Mouse (Mus musculus): Measurements from ENCODE around the gene Lipt1. TPM values are rescaled to one million over a fixed set of nuclear protein-coding genes. Genes with fewer than 3 reads are reported as not detected.

The Lipt1 gene
- polyA plus RNA-seq, 1 experiment from 2014 or later, result 7.8 TPM

DNA sequence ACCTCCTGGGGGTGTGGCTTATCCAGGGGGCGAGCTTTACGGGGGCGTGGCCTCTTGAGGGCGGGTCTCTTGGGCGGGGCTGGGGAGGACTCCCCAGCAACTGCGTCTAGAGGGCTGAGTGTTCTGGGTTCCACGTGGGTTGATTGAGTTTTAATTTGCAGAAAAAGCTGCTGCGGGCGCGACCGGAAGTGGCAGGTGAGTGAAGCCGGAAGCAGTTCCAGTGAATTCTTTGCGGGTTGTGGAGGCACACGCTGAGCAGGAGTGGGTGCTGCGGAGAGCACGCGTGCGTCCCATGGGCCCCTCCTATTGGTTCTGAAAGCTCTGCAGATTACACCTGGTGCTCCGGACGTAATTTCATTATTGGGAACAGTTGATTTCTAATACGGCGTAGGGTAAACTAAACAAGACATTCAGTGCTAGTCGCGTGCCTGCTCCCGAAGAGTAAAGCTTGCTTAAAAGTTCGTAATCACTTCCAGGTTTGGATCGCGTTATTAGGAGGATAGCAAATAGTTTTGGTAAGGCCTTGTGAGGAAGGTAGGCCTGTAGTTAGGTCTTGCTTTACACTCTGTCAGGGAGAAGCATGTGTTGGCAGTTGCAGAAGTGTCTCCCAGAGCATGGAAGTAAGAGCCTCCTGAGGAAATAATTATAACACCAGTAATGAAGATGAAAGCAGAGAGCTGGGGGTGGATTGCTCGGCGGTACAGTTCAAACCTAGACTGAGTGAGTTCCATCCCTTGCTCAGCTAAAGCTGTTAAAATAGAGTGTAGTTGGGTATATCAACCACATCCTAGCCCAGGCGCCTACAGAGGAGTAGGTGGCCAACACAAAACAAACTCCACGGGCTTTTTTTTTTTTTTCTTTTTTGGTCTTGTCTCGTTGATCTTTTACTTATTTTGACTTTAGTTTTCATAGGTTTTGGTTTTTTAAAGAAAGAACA is 861 bp downstream of the Lipt1 start:
- peaks cover 24% of the 10 kb centered on the region for H3K36me3 ChIP-seq
- H3K4me1 ChIP-seq, result peaks cover 10% of the 10 kb centered on the region; the same call in 1 of the 2 replicates
- H3K4me3 ChIP-seq, result peak overlapping the region; percentile 67
- H3K9me3 ChIP-seq, result no peaks in the 10 kb centered on the region
- peak overlapping the region; percentile 77 for H3K4me2 ChIP-seq
- ATAC-seq (ENCODE audit: borderline replicate concordance, extremely low read depth, low FRiP score, low TSS enrichment), result peak; percentile 93
- H3K9ac ChIP-seq, result peak overlapping the region; percentile 32
- 5% methylated on average over 33 of the region's 33 CpGs for WGBS
- H3K27me3 ChIP-seq, result 0 out of 2 replicates have a peak, but pooled peaks cover 4% of the 10 kb centered on the region
- peak overlapping the region; percentile 90 for H3K27ac ChIP-seq

DNA sequence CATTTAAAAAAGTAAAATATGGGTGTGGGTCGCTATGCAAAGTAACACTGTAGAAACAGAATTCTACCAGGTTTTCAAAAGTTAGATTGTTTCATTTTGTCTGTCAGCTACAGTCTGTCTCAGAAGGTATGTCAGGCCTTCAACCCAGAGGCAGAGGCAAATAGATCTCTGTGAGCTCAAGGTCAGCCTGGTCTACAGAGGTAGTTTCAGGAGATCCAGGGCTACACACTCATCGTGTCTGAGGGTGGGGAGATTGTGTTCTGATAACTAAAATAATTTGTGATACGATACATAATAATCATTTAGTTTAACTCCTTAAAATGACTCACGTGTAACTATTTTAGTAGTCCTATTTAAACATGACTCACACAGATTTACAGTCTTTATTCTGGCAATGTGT is 1.6 kb downstream of the Lipt1 start:
- no peak for ATAC-seq (ENCODE audit: borderline replicate concordance, extremely low read depth, low FRiP score, low TSS enrichment)
- Histone ChIP-seq H3K9ac (peak overlapping the region; percentile 32; the same call in 1 of the 2 replicates), H3K27ac (no peak overlapping the region), H3K27me3 (0 out of 2 replicates have a peak, but pooled peaks cover 4% of the 10 kb centered on the region), H3K4me3 (peak overlapping the region; percentile 67; the same call in 1 of the 2 replicates), H3K4me1 (peaks cover 10% of the 10 kb centered on the region; the same call in 1 of the 2 replicates), H3K4me2 (peak overlapping the region; percentile 77), H3K9me3 (no peaks in the 10 kb centered on the region), H3K36me3 (peaks cover 31% of the 10 kb centered on the region)
- 85% methylated on average over 4 of the region's 4 CpGs for WGBS

DNA sequence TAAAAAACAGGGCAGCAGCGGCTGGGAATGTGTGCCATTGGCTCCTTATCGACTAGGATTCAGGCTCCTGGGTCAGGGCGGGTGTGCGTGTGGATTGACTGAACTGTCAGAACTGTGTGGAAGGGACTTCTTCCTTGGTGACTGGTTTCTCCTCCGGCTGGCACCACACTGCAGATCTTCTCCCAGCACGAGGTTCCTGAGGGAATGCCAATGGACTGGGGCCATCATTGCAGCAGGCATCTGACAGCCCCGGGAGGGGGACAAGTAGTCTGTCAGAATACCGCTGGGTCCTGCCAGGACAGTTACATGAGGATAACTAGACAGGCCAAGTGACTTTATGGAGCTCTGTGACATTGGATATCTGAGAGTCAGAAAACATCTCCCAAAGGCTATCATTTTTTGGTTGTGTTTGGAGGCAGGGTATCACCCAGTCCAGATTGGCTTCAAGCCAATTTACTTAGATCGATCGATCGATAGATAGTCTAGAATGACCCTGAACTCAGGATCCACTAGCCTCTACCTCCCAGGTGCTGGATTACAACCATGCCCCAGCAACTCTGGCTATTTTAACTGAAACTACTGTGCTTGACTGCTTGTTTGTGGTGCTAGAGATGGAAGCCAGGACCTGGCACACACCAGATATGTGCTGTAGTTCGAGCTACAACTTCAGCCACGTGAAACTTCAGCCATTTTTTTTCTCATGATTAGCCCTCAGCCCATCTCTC is 6.4 kb downstream of the Lipt1 start:
- no peak for ATAC-seq (ENCODE audit: borderline replicate concordance, extremely low read depth, low FRiP score, low TSS enrichment)
- no peak overlapping the region for H3K4me3 ChIP-seq
- H3K36me3 ChIP-seq, result peaks cover 53% of the 10 kb centered on the region
- H3K4me1 ChIP-seq, result 0 out of 2 replicates have a peak, but pooled peaks cover 4% of the 10 kb centered on the region
- H3K9me3 ChIP-seq, result no peaks in the 10 kb centered on the region
- WGBS, result 90% methylated on average over 13 of the region's 13 CpGs
- no peaks in the 10 kb centered on the region for H3K27me3 ChIP-seq
- no peak overlapping the region for H3K9ac ChIP-seq
- H3K27ac ChIP-seq, result no peak overlapping the region
- no peak overlapping the region for H3K4me2 ChIP-seq

DNA sequence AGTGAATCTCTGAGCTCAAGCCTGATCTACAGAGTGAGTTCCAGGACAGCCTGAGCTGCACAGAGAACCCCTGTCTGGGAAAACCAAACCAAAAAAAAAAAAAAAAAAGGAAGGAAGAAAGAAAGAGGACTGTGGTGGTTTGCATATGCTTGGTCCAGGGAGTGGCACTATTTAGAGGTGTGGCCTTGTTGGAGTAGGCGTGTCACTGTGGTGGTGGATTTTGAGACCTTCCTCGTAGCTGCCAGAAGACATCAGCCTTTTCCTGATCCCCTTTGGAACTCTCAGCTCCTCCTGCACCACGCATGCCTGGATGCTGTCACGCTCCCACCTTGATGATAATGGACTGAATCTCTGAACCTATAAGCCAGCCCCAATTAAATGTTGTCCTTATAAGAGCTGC is 11.9 kb downstream of the Lipt1 start:
- WGBS, result 81% methylated on average over 4 of the region's 4 CpGs

DNA sequence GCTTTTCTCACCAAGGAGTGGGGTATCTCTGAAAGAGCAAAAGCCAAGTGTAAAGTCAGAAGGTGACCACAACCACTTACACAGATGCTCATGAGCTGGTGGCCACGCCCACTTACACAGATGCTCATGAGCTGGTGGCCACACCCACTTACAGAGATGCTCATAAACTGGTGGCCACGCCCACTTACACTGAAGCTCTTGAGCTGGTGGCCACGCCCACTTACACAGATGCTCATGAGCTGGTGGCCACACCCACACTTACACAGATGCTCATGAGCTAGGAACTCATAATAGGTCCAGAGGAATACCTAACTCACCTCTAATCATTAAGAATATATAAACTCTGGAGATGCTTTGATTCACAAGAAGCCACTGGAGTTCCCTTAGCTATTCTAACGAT is 12.9 kb downstream of the Lipt1 start:
- WGBS, result 69% methylated on average over 4 of the region's 4 CpGs
- H3K4me3 ChIP-seq, result no peak overlapping the region
- H3K9ac ChIP-seq, result no peak overlapping the region
- H3K27ac ChIP-seq, result no peak overlapping the region
- peaks cover 27% of the 10 kb centered on the region for H3K36me3 ChIP-seq
- no peaks in the 10 kb centered on the region for H3K9me3 ChIP-seq
- no peak for ATAC-seq (ENCODE audit: borderline replicate concordance, extremely low read depth, low FRiP score, low TSS enrichment)
- no peak overlapping the region for H3K4me2 ChIP-seq
- H3K27me3 ChIP-seq, result no peaks in the 10 kb centered on the region
- peaks cover 6% of the 10 kb centered on the region for H3K4me1 ChIP-seq

More for the DNA sequence above, 11.9 kb downstream of the Lipt1 start:
- Histone ChIP-seq H3K27me3 (no peaks in the 10 kb centered on the region), H3K4me1 (no peaks in the 10 kb centered on the region), H3K9ac (no peak overlapping the region), H3K4me2 (no peak overlapping the region), H3K9me3 (no peaks in the 10 kb centered on the region), H3K27ac (no peak overlapping the region), H3K36me3 (peaks cover 33% of the 10 kb centered on the region), H3K4me3 (no peak overlapping the region)
- no peak for ATAC-seq (ENCODE audit: borderline replicate concordance, extremely low read depth, low FRiP score, low TSS enrichment)

DNA sequence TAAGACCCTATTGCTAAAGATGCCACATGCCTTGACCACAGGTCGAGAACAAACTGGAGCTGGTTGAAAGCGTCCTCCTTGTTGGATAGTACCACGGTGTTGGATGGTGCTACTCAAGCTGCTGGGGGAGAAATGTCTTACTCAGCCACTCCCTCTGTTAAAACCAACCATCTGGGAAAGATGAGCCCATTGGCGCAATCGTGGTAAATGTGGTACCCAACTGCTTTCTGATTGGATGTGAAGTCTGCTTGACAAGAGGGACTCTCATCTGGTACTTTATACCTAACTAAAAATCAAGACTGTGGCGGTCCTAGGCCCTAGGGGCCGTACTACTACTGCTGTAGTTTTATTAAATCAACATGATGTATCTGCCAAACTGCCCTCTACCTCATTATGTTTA is 17.7 kb downstream of the Lipt1 start:
- ATAC-seq (ENCODE audit: borderline replicate concordance, extremely low read depth, low FRiP score, low TSS enrichment), result no peak
- Histone ChIP-seq H3K9ac (peak overlapping the region; percentile 66; the same call in 1 of the 2 replicates), H3K27me3 (no peaks in the 10 kb centered on the region), H3K9me3 (no peaks in the 10 kb centered on the region), H3K36me3 (peaks cover 14% of the 10 kb centered on the region), H3K4me1 (peaks cover 18% of the 10 kb centered on the region), H3K27ac (no peak overlapping the region), H3K4me2 (peak overlapping the region; percentile 64), H3K4me3 (peak overlapping the region; percentile 66)
- WGBS, result 76% methylated on average over 7 of the region's 7 CpGs

DNA sequence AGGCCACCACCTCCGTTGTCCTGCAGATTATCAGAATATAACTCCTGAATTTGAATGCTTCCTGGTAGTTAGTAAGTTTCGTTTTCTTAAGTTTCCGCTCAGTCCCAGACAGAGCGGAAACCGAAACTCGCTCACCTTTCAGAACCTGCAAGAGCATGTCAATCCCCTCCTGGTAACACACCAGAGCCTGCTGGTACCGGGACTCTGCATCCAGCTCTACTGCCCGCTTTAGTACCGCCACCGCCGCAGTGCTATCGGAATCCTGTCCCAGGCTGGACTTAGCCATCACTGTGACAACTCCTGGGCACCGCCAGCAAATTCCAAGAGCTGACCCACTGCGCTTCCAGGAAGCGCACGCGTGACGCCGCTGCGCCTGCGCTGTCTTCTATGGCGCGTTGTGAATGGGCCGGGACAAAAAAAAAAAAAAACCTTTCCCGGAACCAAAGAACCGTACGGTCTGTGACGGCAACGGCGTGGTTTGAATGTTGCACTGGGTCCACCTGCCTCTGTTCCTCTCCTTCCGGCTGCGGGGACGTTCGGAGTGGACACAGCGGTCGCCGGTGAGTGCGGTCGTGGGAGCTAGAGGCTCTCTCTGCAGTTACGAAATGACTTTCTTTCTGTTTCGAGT is 18.6 kb downstream of the Lipt1 start, which contains the start of the genes Mitd1 and Mrpl30:
TSS of gene Mitd1 (minus strand) at position 387 of the 628 bp plus-strand sequence.
TSS of gene Mrpl30 (plus strand) at position 453 of the 628 bp plus-strand sequence.
- Histone ChIP-seq H3K27ac (peak within 1 kb of the TSS; percentile 80), H3K9ac (peak within 1 kb of the TSS; percentile 66), H3K36me3 (peaks cover 16% of the 10 kb centered on the region), H3K27me3 (no peaks in the 10 kb centered on the region), H3K9me3 (no peaks in the 10 kb centered on the region), H3K4me2 (peak within 1 kb of the TSS; percentile 64), H3K4me3 (peak within 1 kb of the TSS; percentile 66), H3K4me1 (peaks cover 18% of the 10 kb centered on the region)
- under 1% methylated on average over 41 of the region's 41 CpGs for WGBS
- peak; percentile 90 for ATAC-seq (ENCODE audit: borderline replicate concordance, extremely low read depth, low FRiP score, low TSS enrichment)

DNA sequence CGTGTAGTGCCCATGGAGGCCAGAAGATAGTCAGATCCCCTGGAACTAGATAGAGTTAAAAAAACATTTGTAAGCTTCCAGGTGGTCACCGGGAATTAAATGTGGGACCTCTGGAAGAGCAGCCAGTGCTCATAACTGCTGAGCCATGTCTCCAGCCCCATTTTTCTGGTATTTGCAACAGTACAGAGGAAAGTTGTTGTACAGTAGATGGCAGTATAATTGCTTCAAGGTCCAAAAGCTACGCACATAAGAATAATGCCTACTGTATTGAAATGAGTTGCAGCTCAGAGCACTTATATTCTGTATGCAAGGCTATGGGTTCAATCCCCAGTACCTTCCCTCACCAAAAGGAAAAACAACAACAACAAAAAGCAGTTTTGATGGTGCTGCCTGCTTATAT is 19.9 kb downstream of the Lipt1 start:
- ATAC-seq (ENCODE audit: borderline replicate concordance, extremely low read depth, low FRiP score, low TSS enrichment), result no peak
- peak overlapping the region; percentile 66; the same call in 1 of the 2 replicates for H3K9ac ChIP-seq
- peak overlapping the region; percentile 66 for H3K4me3 ChIP-seq

DNA sequence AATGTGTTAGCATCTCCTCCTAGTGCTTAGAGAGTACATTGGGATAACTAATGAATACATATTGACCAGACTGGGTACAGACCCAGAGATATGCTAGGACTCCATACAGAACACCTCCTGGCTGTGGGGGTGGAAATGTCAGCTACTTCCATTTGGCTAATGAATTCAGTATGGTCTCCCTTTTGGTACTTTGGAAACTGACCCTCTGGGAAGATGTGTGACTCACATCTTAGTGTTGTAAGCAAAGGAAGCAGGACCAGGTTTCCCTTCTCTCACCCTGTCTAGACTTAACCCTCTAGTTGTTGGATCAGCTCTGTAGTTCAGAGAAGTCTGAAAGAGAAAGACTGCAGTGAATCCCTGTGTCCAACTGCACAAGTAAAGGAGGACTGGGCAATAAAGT is 23.1 kb downstream of the Lipt1 start:
- Histone ChIP-seq H3K36me3 (peaks cover 50% of the 10 kb centered on the region), H3K9me3 (no peaks in the 10 kb centered on the region)

More for the DNA sequence above, 19.9 kb downstream of the Lipt1 start:
- H3K27me3 ChIP-seq, result no peaks in the 10 kb centered on the region
- peaks cover 18% of the 10 kb centered on the region for H3K4me1 ChIP-seq
- peak overlapping the region; percentile 64 for H3K4me2 ChIP-seq
- 46% methylated on average over 3 of the region's 3 CpGs for WGBS
- H3K9me3 ChIP-seq, result no peaks in the 10 kb centered on the region
- H3K36me3 ChIP-seq, result peaks cover 26% of the 10 kb centered on the region
- no peak overlapping the region for H3K27ac ChIP-seq

DNA sequence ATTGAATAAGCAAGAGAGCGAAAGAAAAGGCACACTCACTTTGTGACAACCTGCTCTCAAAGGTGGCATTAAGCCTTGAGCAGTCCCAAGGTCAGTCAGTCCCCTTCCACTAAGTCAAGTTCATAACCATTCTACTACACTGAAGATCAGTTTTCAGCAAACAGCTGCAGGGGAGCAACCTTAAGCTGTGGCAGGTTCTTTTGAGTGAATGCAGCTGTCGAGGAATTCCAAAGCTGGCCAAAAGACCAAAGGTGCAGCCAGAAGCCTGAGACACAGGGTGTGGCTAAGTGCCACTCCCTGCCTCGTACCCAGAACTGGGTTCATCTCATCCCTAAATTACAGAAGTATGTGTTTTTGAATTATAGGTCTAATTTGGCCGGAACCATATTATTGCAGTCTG is 28.3 kb downstream of the Lipt1 start:
- no peak overlapping the region for H3K9ac ChIP-seq
- H3K4me1 ChIP-seq, result no peaks in the 10 kb centered on the region
- H3K36me3 ChIP-seq, result peaks cover 39% of the 10 kb centered on the region
- H3K27ac ChIP-seq, result no peak overlapping the region
- H3K4me3 ChIP-seq, result no peak overlapping the region
- no peaks in the 10 kb centered on the region for H3K27me3 ChIP-seq
- no peak overlapping the region for H3K4me2 ChIP-seq
- no peaks in the 10 kb centered on the region for H3K9me3 ChIP-seq
- no peak for ATAC-seq (ENCODE audit: borderline replicate concordance, extremely low read depth, low FRiP score, low TSS enrichment)
- WGBS, result 77% methylated on average over 4 of the region's 4 CpGs

More for the DNA sequence above, 23.1 kb downstream of the Lipt1 start:
- ATAC-seq (ENCODE audit: borderline replicate concordance, extremely low read depth, low FRiP score, low TSS enrichment), result no peak
- no peak overlapping the region for H3K4me3 ChIP-seq
- H3K4me1 ChIP-seq, result peaks cover 11% of the 10 kb centered on the region
- no peaks in the 10 kb centered on the region for H3K27me3 ChIP-seq
- no peak overlapping the region for H3K27ac ChIP-seq
- H3K9ac ChIP-seq, result no peak overlapping the region
- no peak overlapping the region for H3K4me2 ChIP-seq

DNA sequence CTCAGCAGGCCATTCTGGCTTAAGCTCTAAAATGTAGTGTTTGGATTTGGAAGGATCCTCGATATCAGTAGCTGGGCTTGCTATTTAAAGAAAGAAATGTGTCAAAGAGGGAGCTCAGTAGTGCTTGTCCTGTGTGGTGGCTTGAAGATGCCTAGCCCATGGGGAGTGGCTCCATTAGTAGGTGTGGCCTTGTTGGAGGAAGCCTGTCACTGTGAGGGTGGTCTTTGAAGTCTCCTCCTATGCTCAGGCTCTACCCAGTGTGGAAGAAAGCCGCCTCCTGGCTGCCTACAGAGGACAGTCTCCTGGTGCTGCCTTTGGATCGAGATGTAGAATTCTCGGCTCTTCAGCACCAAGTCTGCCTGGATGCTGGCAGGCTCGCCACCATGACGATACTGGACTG is 28.8 kb downstream of the Lipt1 start:
- Histone ChIP-seq H3K4me1 (no peaks in the 10 kb centered on the region), H3K4me2 (no peak overlapping the region), H3K36me3 (peaks cover 34% of the 10 kb centered on the region), H3K9ac (no peak overlapping the region), H3K27me3 (no peaks in the 10 kb centered on the region), H3K27ac (no peak overlapping the region), H3K9me3 (no peaks in the 10 kb centered on the region), H3K4me3 (no peak overlapping the region)
- WGBS, result 47% methylated on average over 6 of the region's 6 CpGs
- no peak for ATAC-seq (ENCODE audit: borderline replicate concordance, extremely low read depth, low FRiP score, low TSS enrichment)
